ENCODE assay signal across 7 mouse cellular contexts in the genomic region with DNA sequence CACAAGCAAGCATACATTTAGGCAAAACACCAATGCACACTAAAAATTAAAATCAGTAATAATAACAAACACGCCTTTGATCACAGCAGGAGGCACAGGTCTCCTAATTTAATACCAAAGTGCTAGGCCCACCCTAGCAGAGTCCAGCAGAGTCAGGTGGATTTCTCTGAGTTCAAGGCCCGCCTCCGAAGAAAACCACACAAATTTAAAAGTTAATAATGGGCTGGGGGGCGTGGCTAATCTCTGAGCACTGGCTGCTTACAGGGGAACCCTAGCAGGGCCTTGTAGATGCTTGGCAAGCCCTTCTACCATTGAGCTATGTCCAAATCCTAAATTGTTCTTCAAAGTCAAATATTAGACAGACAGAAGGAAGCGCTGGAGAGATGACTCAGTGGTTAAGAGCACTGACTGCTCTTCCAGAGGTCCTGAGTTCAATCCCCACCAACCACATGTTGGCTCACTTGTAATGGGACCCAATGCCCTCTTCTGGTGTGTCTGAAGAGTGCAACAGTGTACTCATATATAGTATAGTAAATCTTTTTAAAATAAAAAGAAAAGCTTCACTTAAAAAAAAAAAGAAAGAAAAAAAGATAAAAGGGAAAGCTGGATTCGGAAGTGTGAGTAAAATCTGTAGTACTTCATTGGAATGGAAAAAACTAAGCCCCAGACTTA. TPM values are rescaled to one million over a fixed set of nuclear protein-coding genes. Genes with fewer than 3 reads are reported as not detected.
A peak's percentile ranks its signal among the peaks of the same experiment; 100 is the strongest.
DNase-seq lines count a peak whose midpoint lies in the region; ATAC-seq lines count a peak whose summit lies in the region.

No protein-coding gene starts in this region.

- no peak for ATAC-seq in megakaryocyte, adult 5-6 weeks (ENCODE audit: poor library complexity, severe bottlenecking)
- ATAC-seq in embryonic facial prominence, embryonic 11.5 days (replicated peaks; ENCODE audit: insufficient number of reproducible peaks, low FRiP score, low TSS enrichment, low read depth): no peak
- no peak for ATAC-seq in intestine, embryonic 16.5 days
- ATAC-seq in midbrain, embryonic 14.5 days (ENCODE audit: low FRiP score, low TSS enrichment): no peak

- H3K36me3 ChIP-seq in megakaryocyte, embryonic 14.5 days (replicated peaks; ENCODE audit: low read length): peaks cover 72% of the 10 kb centered on the region
- no peaks in the 10 kb centered on the region; the same call in none of the 2 replicates for H3K36me3 ChIP-seq in embryonic facial prominence, embryonic 11.5 days (replicated peaks; ENCODE audit: control insufficient read depth, insufficient read depth, low read depth, low read length)
- 0 out of 2 replicates have a peak, but pooled peaks cover 2% of the 10 kb centered on the region for H3K36me3 ChIP-seq in intestine, embryonic 16.5 days (ENCODE audit: control insufficient read depth, insufficient read depth, low read length)
- H3K36me3 ChIP-seq in midbrain, embryonic 14.5 days (ENCODE audit: control insufficient read depth, insufficient read depth, low read length): peaks cover 58% of the 10 kb centered on the region

- peak overlapping the region; percentile 96; the same call in 1 of the 2 replicates for H3K27ac ChIP-seq in embryonic facial prominence, embryonic 11.5 days (replicated peaks; ENCODE audit: low read depth, low read length)
- peak overlapping the region; percentile 99 for H3K27ac ChIP-seq in intestine, embryonic 16.5 days (ENCODE audit: low read length)
- H3K27ac ChIP-seq in midbrain, embryonic 14.5 days (replicated peaks; ENCODE audit: low read depth, low read length): peak overlapping the region; percentile 96

- H3K27me3 ChIP-seq in megakaryocyte, embryonic 14.5 days (replicated peaks): no peaks in the 10 kb centered on the region
- no peaks in the 10 kb centered on the region for H3K27me3 ChIP-seq in embryonic facial prominence, embryonic 11.5 days (ENCODE audit: control insufficient read depth, insufficient read depth, low read length)
- H3K27me3 ChIP-seq in intestine, embryonic 16.5 days (replicated peaks; ENCODE audit: control insufficient read depth, insufficient read depth, low read length): no peaks in the 10 kb centered on the region
- no peaks in the 10 kb centered on the region for H3K27me3 ChIP-seq in midbrain, embryonic 14.5 days (ENCODE audit: control insufficient read depth, insufficient read depth, low read length)

- peak overlapping the region; percentile 88 for H3K9ac ChIP-seq in embryonic facial prominence, embryonic 11.5 days (replicated peaks; ENCODE audit: low read length)
- H3K9ac ChIP-seq in intestine, embryonic 16.5 days (ENCODE audit: low read depth, low read length): peak overlapping the region; percentile 88
- no peak overlapping the region; the same call in 1 of the 2 replicates for H3K9ac ChIP-seq in midbrain, embryonic 14.5 days (replicated peaks; ENCODE audit: low read length)

- peak overlapping the region; percentile 43 for H3K4me2 ChIP-seq in embryonic facial prominence, embryonic 11.5 days (ENCODE audit: low read depth, low read length)
- peak overlapping the region; percentile 77 for H3K4me2 ChIP-seq in intestine, embryonic 16.5 days (ENCODE audit: low read depth, low read length)
- peak overlapping the region; percentile 65 for H3K4me2 ChIP-seq in midbrain, embryonic 14.5 days (ENCODE audit: low read length)

- no peaks in the 10 kb centered on the region for H3K9me3 ChIP-seq in megakaryocyte, embryonic 14.5 days
- no peaks in the 10 kb centered on the region for H3K9me3 ChIP-seq in embryonic facial prominence, embryonic 11.5 days (replicated peaks; ENCODE audit: control insufficient read depth, low read length)
- H3K9me3 ChIP-seq in intestine, embryonic 16.5 days (ENCODE audit: control insufficient read depth, low read length): no peaks in the 10 kb centered on the region
- no peaks in the 10 kb centered on the region for H3K9me3 ChIP-seq in midbrain, embryonic 14.5 days (ENCODE audit: control insufficient read depth, low read length)

- 76% methylated on average over 6 of the region's 6 CpGs for WGBS in embryonic facial prominence, embryonic 11.5 days
- WGBS in intestine, embryonic 16.5 days: 78% methylated on average over 6 of the region's 6 CpGs
- WGBS in midbrain, embryonic 14.5 days: 76% methylated on average over 6 of the region's 6 CpGs

- DNase-seq in embryonic facial prominence, embryonic 11.5 days (ENCODE audit: low spot score): no peak
- no peak for DNase-seq in midbrain, embryonic 14.5 days
- DNase-seq in urinary bladder, postnatal 36 days (ENCODE audit: low spot score in 2 of 2): no peak
- DNase-seq in adrenal gland, postnatal 36 days: no peak

- H3K4me3 ChIP-seq in megakaryocyte, embryonic 14.5 days (replicated peaks): peak overlapping the region; percentile 98
- peak overlapping the region; percentile 70 for H3K4me3 ChIP-seq in embryonic facial prominence, embryonic 11.5 days (ENCODE audit: low read depth, low read length)
- peak overlapping the region; percentile 66 for H3K4me3 ChIP-seq in intestine, embryonic 16.5 days (ENCODE audit: low read length)
- peak overlapping the region; percentile 73 for H3K4me3 ChIP-seq in midbrain, embryonic 14.5 days (replicated peaks; ENCODE audit: low read depth, low read length)

- H3K4me1 ChIP-seq in megakaryocyte, embryonic 14.5 days: peaks cover 65% of the 10 kb centered on the region
- no peaks in the 10 kb centered on the region for H3K4me1 ChIP-seq in embryonic facial prominence, embryonic 11.5 days (ENCODE audit: control insufficient read depth, insufficient read depth, low read length)
- H3K4me1 ChIP-seq in intestine, embryonic 16.5 days (ENCODE audit: control insufficient read depth, insufficient read depth, low read length): peaks cover 7% of the 10 kb centered on the region
- peaks cover 13% of the 10 kb centered on the region; the same call in 1 of the 2 replicates for H3K4me1 ChIP-seq in midbrain, embryonic 14.5 days (ENCODE audit: control insufficient read depth, insufficient read depth, low read length)

RNA-seq across cellular contexts. Expression of a gene that starts 0.9 kb away (rescaled TPM):
- polyA plus RNA-seq in megakaryocyte, embryonic 14.5 days (2012; ENCODE audit: insufficient read depth, low replicate concordance): 0.60 TPM in 1 of 2 replicates, not detected in the other
- total RNA-seq in megakaryocyte, adult 5-6 weeks (2015): 37.6 and 39.3 TPM in 2 replicates
- 64.2 and 73.3 TPM in 2 replicates for total RNA-seq in megakaryocyte, adult 5-6 weeks (2017)
- 5.7 and 6.7 TPM in 2 replicates for polyA plus RNA-seq in embryonic facial prominence, embryonic 11.5 days (2014; fragmentation: Nextera tagmentation; extraction: Ambion mirVana)
- 5.7 and 6.0 TPM in 2 replicates for polyA plus RNA-seq in intestine, embryonic 16.5 days (2015; fragmentation: Nextera tagmentation; extraction: Ambion mirVana)
- polyA plus RNA-seq in midbrain, embryonic 14.5 days (2014; fragmentation: Nextera tagmentation; extraction: Ambion mirVana): 3.7 and 4.2 TPM in 2 replicates
- total RNA-seq in adrenal gland, postnatal 36 days (2021): 10 to 100 TPM; 21.3 to 22.6 TPM

RNA-seq across cellular contexts. Expression of a gene that starts 9.9 kb away (rescaled TPM):
- 183 and 363 TPM in 2 replicates for polyA plus RNA-seq in megakaryocyte, embryonic 14.5 days (2012; ENCODE audit: insufficient read depth, low replicate concordance)
- total RNA-seq in megakaryocyte, adult 5-6 weeks (2015): 131 and 142 TPM in 2 replicates
- 151 TPM in 2 replicates for total RNA-seq in megakaryocyte, adult 5-6 weeks (2017)
- polyA plus RNA-seq in embryonic facial prominence, embryonic 11.5 days (2014; fragmentation: Nextera tagmentation; extraction: Ambion mirVana): 93.9 and 105 TPM in 2 replicates
- polyA plus RNA-seq in intestine, embryonic 16.5 days (2015; fragmentation: Nextera tagmentation; extraction: Ambion mirVana): 67.8 and 73.8 TPM in 2 replicates
- polyA plus RNA-seq in midbrain, embryonic 14.5 days (2014; fragmentation: Nextera tagmentation; extraction: Ambion mirVana): 58.3 and 64.5 TPM in 2 replicates
- 10 to 100 TPM; 86.9 to 94.8 TPM for total RNA-seq in adrenal gland, postnatal 36 days (2021)

RNA-seq across cellular contexts. Expression of a gene that starts 13.4 kb away (rescaled TPM):
- 10.4 and 11.3 TPM in 2 replicates for polyA plus RNA-seq in megakaryocyte, embryonic 14.5 days (2012; ENCODE audit: insufficient read depth, low replicate concordance)
- total RNA-seq in megakaryocyte, adult 5-6 weeks (2015): 3.3 and 6.1 TPM in 2 replicates
- total RNA-seq in megakaryocyte, adult 5-6 weeks (2017): 2.8 and 7.3 TPM in 2 replicates
- 52.9 and 56.9 TPM in 2 replicates for polyA plus RNA-seq in embryonic facial prominence, embryonic 11.5 days (2014; fragmentation: Nextera tagmentation; extraction: Ambion mirVana)
- polyA plus RNA-seq in intestine, embryonic 16.5 days (2015; fragmentation: Nextera tagmentation; extraction: Ambion mirVana): 15.0 and 15.5 TPM in 2 replicates
- polyA plus RNA-seq in midbrain, embryonic 14.5 days (2014; fragmentation: Nextera tagmentation; extraction: Ambion mirVana): 545 and 586 TPM in 2 replicates
- total RNA-seq in adrenal gland, postnatal 36 days (2021): 10 to 100 TPM in 1 of 2 experiments, 1 to 10 TPM in 1; 6.9 to 10.9 TPM

RNA-seq across cellular contexts. Expression of a gene that starts 22.8 kb away (rescaled TPM):
- 1.7 and 3.7 TPM in 2 replicates for polyA plus RNA-seq in megakaryocyte, embryonic 14.5 days (2012; ENCODE audit: insufficient read depth, low replicate concordance)
- total RNA-seq in megakaryocyte, adult 5-6 weeks (2015): 0.16 and 0.21 TPM in 2 replicates
- not detected in 2 replicates for total RNA-seq in megakaryocyte, adult 5-6 weeks (2017)
- polyA plus RNA-seq in embryonic facial prominence, embryonic 11.5 days (2014; fragmentation: Nextera tagmentation; extraction: Ambion mirVana): 0.54 TPM in 1 of 2 replicates, not detected in the other
- polyA plus RNA-seq in intestine, embryonic 16.5 days (2015; fragmentation: Nextera tagmentation; extraction: Ambion mirVana): 0.17 and 0.29 TPM in 2 replicates
- polyA plus RNA-seq in midbrain, embryonic 14.5 days (2014; fragmentation: Nextera tagmentation; extraction: Ambion mirVana): 0.11 and 0.15 TPM in 2 replicates
- total RNA-seq in adrenal gland, postnatal 36 days (2021): under 1 TPM; 0.17 to 0.26 TPM

RNA-seq across cellular contexts. Expression of a gene that starts 32.4 kb away (rescaled TPM):
- 0.30 TPM in 1 of 2 replicates, not detected in the other for polyA plus RNA-seq in megakaryocyte, embryonic 14.5 days (2012; ENCODE audit: insufficient read depth, low replicate concordance)
- not detected in 2 replicates for total RNA-seq in megakaryocyte, adult 5-6 weeks (2015)
- not detected in 2 replicates for total RNA-seq in megakaryocyte, adult 5-6 weeks (2017)
- polyA plus RNA-seq in embryonic facial prominence, embryonic 11.5 days (2014; fragmentation: Nextera tagmentation; extraction: Ambion mirVana): 2.9 and 4.0 TPM in 2 replicates
- 0.51 and 0.72 TPM in 2 replicates for polyA plus RNA-seq in intestine, embryonic 16.5 days (2015; fragmentation: Nextera tagmentation; extraction: Ambion mirVana)
- not detected in 2 replicates for polyA plus RNA-seq in midbrain, embryonic 14.5 days (2014; fragmentation: Nextera tagmentation; extraction: Ambion mirVana)
- under 1 TPM in 1 of 2 experiments, not detected in 1; 0.89 TPM for total RNA-seq in adrenal gland, postnatal 36 days (2021)
